Mouse (Mus musculus): ENCODE results near the gene St3gal3. TPM values are rescaled to one million over a fixed set of nuclear protein-coding genes. Genes with fewer than 3 reads are reported as not detected.

Gene St3gal3
- total RNA-seq, 2 experiments from 2014 or later = 70.4 to 73.6 TPM

DNA sequence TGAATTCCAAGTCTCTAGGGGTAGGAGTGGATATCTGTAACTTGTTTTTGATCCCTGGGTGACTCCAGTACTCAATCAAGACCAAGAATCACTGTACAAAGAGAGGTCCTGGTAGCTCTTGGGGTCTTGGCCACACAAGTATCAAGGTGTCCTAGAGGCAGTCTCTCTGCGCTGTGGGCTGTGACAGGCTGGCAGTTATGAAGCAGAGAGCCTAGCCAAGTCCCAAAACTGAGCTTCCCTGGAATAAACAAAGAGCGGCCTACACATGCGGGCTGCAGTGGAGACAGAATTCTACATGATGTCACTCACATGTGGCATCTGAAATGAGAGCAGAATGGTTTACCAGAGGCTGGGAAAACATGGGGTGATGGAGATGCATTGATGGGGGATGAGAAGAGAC lies 111.9 kb downstream of the St3gal3 start:
- DNase-seq (ENCODE audit: low spot score) = no peak

DNA sequence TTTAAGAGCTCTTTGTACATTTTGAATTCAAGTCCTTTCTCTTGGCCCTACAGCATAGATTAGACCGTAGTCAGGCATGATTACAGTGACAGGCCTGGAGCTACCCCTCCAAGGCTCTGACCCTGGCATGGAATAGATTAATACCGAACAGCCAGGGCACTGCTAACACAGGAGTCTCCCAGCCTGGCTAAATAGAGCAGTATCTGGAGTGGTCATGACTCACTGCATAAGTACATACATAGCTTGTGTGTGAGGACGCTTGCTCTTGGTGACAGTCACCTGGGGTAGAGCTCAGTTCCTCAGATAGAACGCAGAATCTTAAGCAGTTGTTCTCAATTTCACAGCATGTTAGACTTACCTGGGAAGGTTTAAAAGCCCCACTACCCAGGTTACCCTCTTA lies 112.3 kb downstream of the St3gal3 start:
- no peak for DNase-seq (ENCODE audit: low spot score)

DNA sequence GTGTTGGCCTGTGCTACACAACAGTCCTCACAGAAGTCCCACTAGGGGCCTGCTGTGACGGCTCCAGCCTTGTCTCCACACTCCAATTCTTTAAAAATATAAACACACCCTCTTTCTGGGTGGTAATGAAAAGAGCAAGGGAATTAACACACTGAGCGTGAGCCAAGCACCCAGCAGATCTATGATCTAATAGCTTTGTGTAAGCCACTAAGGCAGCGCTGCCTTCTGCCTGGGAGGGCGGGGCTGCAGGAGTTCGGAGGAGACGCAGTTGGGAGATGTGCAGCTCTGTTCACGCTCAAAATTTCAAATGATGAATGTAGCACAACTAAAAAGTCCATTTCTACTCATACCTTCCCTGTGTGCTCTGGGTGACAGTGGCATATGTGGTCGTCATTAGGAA lies 115.1 kb downstream of the St3gal3 start:
- DNase-seq (ENCODE audit: low spot score) = no peak

DNA sequence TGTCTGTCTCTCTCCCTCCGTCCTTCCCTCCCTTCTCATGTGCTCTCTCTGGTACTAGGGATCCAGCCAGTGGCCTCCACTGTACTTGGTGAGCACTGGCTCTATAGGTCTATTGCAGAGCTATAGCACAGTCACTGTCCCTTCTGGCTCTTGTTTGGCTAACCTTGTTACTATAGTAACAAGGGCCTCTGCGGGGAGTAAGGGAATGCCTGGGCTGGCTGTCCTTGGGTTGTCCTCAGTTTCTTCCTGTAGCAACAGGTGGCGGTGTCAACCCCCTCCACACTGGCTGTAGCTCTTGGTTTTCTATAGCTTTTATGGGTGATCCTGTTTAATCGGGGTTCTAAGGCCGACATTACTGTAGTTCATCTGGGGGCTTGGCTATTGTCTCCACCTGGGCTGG lies 115.5 kb downstream of the St3gal3 start:
- DNase-seq (ENCODE audit: low spot score) = no peak

DNA sequence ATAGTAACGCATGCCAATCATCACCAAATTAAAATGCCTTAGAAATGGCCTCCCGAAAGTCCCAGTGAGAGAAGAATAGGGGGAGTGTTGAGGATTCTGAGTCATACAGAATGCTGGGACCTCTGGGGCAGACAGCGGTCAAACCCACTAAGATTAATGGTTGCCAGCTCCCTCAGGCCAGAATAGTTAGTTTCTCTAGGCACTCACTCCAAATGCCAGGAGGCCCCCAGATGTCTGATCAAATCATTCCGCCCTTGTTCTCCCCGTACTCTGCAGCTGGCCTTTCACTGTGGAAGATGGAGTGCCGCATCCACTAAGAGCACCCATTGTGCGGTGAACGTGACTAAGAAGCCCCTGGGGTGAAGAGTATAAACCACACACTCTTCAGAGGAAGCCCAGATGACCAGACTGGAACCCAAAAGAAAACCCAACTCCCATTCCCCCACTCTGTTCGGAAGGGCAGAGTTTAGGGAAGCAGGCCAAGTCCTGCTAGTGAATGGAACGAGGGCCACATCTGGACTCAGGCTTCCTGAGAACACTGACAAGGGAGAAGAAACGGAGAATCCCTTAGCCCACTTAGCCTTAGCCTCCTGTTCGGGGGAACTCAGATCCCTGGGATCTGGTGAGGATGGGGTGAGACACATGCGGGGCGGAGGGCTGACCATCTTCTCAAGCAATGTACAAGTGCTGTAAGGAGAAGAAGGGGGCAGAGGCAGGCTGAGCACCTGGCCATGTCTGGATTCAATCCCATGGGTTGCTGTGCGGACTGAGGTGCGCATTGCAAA lies 117.5 kb downstream of the St3gal3 start:
- DNase-seq (ENCODE audit: low spot score) = no peak

DNA sequence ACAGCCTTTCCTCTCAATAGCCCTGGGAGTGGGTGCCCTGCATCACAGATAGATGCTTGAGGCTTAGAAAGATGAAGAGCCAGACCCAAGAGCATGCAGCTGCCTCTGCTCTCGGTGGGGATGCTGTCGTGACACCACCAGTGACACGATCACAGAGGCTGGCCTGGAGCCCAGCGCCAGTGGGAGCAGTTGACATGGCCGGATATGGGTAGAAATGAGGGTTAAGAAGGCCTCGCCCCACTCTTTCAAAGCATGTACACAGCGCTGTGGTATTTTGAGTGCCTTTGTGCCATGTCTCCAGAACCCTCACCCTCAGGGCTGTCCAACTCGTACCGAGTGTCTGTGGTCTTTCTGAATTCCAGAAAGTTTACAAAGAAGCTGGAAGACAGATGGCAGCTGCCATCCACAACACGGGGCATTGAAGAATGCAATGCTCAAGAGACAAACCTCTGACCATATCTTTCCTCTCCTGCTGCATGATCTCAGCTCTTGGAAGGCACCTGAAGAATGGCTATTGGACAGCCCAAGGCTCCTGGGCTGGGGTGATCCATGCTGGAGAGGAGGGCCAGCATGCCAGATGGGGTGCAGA lies 118.3 kb downstream of the St3gal3 start:
- no peak for DNase-seq (ENCODE audit: low spot score)

DNA sequence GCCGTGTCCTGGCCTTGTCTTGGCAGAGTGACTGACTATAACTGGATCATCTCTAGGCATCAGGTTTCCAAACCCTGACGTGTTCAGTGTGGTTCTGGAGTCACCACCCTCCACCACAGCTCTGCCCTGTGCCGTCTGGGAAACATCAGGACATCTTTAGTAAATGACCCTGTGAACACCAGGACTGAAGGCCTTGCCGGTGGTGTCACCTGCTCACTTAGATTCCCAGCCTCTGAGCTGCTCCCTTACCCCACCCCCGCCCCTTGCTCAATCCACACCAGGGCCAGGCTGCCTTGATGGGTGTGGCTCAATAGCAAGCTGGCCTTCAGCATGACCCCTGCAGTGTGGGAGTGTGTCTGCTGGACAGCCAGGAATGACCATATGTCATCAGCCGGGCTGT lies 119.1 kb downstream of the St3gal3 start:
- DNase-seq (ENCODE audit: low spot score) = peak; percentile 71

DNA sequence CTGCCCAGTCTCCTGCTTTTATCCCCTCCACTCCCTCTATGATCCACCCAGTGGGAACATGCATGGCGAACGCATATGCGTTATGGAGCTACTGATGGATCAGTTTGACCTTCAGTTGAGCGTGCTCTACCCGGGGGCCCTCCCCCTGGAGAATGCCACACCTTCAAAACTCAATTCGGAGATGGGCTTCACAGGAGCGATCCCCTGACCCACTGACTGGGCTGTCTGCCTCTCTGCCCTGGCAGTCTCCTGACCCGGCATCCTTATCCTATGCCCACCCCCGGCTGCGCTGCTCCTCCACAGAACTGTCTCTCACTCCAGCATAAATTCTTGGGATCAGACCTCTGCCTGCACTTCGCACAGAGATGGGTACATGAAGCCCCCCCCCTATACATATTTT lies 119.6 kb downstream of the St3gal3 start:
- no peak for DNase-seq (ENCODE audit: low spot score)

DNA sequence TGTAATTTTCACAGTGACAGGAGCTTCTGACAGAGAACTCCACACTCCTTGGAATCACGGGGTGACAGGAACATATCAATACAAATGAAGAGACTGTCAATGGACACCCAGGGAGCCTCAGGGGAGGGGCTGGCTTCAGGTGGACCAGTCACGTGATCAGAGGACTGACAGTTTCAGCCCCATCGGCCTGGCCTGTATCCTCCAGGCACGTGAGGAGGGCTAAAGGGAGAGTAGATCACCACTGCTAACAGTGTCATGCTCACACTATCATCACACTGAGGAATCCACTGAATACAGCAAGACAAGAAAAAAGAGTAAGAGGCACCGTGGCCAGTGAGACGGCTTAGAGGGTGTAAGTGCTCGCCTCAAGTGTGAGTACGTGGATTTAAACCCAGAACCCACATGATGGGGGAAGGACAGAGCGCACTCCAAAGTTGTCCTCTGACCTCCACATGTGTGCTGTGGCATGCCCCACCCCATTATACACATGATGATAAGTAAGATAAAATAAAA lies 124.0 kb downstream of the St3gal3 start:
- no peak for DNase-seq (ENCODE audit: low spot score)

DNA sequence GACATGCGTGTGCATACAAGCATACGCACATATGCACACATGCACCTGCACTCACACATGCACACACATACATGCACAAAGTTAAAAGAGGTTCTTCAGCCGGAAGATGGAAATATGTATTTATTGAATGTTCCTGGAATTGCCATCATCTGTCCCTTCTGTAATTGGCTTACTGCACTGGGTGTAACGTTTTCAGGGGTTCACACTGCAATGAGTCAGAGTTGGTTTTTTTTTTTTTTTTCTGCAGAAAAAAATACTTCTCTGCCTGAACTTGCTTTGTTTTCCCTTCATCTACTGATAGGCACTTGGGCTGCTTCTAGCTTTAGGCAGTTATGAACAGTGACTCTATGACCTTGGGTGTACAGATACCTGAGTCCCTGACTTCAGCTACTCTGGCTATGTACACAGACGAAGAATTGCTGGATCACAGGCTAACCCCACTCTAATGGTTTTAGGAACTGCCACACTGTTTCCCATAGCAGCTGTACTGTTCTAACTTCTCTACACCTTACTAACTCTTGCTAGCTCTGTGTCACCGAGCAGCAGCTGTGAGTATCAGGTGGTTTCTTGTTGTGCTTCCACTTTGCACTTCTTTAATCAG lies 126.2 kb downstream of the St3gal3 start:
- DNase-seq (ENCODE audit: low spot score) = no peak

DNA sequence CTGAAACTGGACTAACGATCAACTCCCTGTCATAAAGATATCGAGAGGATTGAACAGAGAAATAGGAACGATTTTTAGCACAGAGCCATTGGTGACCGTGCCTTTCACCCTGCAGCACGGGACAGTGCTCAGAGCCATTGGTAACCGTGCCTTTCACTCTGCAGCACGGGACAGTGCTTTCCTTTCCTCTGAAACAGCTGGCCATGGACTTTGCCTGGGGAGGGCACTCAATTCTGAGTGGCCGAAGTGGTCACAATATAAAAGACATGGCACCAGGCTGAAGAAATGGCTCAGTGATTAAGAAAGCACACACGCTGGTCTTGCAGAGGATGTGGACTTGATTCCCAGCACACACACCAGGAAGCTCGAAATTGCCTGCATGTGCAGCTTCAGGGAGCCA lies 133.4 kb downstream of the St3gal3 start:
- DNase-seq (ENCODE audit: low spot score) = no peak

DNA sequence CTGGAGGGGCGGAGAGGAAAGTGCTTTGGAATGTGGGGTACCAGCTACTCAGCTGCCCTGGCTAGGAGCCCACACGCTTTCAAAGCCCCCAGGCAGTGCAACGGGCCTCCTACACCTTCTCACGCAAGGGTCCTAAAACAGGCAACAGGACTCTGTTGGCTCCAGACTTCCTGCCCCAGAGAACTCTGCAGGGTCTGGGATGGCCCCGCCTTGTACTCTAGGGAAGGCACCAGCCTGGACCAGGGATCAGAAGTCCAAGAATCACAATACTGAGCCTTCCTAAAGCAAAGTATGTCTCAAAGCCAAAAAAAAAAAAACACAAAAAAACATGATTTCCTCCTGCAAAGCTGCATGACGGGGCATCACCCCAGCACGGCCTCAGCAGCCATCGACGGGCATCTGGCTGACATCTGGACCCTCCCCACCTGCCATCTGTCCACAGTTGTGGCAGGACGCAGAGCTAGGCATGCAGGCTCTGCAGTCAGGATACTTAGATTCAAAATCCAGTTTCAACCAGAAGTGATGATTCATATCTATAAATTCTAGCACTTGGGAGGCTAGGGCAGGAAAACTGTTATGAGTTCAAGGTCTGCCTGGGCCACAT lies 134.0 kb downstream of the St3gal3 start:
- DNase-seq (ENCODE audit: low spot score) = no peak

DNA sequence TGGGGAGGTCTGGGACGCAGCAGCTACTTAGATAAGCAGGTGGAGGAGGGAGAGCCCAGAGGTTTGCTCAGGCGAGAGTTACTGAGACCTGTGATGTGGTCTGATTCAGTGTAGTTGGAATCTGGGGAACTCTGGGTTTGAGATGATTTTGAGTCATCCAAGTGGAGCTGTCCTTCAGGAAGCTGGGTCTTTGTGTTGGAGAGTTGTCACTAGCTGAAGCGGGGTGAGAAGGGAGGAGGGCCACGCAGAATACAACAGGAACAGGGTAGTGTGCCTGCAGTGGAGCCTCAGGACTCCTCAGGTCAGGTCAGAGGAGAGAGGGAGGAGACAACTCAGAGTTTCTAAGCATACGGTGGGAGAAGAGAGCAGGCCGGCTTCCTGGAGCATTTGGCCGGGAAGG lies 134.8 kb downstream of the St3gal3 start:
- DNase-seq (ENCODE audit: low spot score) = no peak

DNA sequence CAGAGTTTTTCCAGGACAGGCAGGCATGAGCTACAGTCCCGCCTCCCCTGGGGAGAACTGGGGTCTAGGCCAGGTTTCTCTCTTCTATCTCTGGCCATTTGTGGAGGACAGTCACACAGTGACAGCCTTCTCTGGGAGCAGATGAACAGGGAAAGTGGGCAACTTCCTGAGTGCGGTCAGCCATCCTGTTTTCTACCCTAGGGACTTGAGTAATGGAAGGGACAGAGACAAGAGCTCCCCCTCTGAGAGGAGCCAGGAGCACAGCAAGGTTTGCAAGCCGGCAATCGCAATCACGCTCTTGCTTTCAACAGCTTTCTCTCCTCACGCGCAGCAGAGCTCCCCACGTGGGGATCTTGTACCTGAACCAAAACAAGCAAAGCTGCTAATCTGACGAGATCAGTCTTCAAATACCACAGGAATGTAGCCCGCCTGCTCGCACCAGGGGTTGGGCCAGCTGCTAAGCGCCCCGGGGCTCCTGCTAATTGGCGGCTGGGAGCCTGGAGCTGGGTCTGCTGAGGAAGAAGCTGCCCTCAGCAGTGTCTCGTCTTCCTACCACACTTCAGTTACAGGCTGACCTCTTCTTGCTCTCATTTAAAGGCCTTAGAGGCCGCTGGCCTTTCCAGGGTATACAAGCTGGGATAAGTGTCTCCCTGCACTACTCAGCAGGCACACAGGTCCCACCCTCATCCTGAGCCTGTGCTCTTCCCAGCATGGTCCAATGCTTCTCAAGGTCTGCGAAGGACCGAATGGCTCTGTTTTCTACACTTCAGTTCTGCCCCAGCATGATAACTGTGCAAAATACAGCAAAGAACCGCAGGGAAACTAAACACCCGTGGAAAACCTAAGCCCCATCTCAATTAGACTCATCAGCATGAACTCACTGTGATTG lies 137.1 kb downstream of the St3gal3 start:
- DNase-seq (ENCODE audit: low spot score) = peak; percentile 41

DNA sequence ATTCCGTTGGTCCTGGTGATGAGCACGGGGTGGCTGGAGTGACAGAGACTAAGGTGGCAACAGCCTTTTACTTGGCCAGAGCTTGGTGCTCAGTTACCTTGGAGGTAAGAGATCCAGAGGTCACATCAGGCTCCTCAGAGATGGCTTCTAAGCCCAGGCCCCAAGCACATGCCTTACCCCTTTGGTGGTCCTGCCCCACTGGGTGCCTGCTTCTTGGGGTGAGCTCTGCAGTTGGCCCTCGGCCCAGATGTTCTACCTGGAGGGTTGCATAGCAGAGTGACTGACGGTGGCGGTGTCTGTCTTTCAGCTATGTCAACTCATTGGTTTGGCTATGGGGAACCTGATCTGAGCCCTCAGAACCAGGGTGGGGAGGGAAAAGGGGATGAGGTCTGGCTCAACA lies 138.0 kb downstream of the St3gal3 start:
- DNase-seq (ENCODE audit: low spot score) = no peak

DNA sequence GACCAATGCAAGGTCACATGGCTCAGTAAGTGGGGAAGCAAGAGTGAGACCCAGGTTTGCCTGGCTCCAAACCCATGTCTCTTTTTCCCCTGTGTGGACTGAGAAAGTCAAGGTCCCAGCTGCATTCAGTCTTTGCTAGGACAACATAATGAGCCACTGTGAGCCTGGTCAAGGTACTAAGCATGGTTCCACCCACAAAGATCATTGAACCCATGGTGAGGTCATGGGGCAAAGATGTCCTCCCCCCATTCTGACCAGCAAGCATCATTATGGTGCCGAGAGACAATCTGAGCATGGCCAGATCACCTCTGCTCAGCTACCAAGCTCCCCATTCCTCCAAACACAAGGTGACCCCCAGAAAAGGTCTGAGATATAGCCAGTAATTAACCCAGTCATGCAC lies 139.3 kb downstream of the St3gal3 start:
- no peak for DNase-seq (ENCODE audit: low spot score)

DNA sequence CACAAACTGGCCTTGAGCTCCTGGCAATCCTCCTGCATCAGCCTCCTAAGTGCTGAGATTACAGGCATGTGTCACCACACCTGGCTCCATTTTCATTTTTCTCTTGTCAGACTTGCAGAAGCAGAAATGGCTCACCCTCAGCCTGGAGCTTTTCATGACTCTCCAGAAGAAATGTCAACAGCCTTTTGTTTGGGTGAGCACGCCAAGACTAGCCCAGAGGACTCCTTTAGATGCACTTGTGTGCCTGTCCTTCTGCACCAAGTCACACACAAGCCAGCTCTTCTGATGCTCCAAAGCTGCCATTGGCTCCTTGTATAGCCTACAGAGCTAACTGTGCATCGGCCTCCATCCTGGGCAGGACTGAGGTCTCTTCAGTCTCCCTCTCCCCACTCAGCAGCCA lies 141.3 kb downstream of the St3gal3 start:
- DNase-seq (ENCODE audit: low spot score) = no peak

DNA sequence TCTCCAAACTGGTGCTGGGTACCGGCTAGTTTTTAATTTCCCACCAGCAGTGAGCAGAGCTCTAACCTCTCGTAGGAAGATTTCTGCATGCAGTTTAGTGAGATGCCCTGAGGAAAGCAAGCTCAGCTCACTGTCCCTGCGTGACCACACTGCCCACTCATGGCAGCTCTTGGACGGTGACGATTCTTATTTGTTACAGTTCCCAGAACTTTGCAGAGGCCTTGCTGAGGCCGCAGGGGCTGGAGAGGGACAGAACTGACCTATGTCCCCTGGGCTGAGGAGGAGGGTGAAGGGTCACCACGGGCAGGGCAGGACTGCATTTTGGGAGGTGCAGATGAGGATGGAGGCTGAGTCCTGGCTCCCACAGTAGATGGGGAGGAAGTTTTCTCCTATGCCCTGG lies 141.8 kb downstream of the St3gal3 start:
- no peak for DNase-seq (ENCODE audit: low spot score)

DNA sequence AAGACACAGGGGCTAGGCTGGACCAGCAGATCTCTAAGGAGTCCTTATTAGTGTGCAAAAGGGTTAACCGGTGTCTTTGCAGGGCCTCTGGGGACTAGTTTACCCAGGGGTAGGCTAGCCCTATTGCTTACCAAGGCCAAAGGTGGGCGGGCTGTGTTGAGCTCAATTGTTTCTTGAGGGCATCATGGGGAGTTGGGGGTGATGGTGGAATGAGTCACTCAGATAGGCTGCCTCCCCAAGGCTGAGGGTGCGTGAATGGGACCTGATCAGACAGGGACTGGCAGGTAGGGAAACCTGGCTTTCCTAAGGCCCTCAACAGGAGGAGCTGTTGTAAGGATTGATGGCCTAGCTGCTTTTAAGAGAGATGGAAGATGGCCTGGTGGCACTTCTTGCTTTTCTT lies 142.7 kb downstream of the St3gal3 start:
- DNase-seq (ENCODE audit: low spot score) = no peak

DNA sequence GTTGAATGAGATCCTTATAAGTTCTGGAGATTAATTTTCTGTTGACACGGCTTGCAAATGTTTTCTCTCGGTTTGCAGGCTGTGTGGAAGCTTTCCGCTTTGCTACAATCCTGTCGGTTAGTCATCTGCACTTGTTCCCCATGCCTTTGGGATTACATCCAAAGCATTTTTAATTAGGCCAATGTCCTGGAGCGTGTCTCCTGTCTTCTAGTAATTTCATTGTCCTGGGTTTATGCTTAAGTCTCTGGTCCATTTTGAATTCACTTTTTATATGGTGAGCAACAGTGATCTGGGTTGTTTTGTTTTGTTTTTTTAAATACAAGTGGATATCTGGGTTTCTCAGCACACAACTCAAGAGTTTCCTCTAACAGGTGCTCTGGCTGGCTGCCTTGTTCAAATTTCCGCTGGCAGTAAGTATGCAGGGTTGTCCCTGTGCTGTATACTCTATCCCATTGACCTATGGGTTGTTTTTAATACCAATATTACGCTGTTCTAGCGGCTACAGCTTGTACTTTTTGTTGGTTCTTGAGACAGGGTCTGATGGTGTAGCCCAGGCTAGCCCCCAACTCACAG lies 143.6 kb downstream of the St3gal3 start:
- DNase-seq (ENCODE audit: low spot score) = peak; percentile 57

DNA sequence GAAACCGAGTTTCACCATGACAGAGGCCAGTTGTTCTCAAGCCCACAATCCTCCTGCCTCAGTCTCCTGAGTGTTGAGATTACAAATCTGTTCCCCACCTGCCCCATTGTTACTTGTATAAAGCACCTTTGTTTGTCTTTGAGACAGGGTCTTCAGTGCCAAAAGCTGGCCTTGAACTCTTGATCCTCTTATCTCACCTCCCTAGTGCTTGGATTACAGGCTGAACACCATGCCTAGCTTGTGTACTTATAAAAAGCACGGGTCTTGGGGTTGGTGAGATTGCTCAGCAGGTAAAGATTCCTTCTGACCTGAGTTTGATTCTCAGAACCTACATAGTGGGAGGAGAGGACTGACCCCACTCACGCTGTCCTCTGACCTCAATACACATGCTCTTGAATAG lies 144.1 kb downstream of the St3gal3 start:
- no peak for DNase-seq (ENCODE audit: low spot score)
